Mouse (Mus musculus): ENCODE measurements around the gene Ttll9.

DNA sequence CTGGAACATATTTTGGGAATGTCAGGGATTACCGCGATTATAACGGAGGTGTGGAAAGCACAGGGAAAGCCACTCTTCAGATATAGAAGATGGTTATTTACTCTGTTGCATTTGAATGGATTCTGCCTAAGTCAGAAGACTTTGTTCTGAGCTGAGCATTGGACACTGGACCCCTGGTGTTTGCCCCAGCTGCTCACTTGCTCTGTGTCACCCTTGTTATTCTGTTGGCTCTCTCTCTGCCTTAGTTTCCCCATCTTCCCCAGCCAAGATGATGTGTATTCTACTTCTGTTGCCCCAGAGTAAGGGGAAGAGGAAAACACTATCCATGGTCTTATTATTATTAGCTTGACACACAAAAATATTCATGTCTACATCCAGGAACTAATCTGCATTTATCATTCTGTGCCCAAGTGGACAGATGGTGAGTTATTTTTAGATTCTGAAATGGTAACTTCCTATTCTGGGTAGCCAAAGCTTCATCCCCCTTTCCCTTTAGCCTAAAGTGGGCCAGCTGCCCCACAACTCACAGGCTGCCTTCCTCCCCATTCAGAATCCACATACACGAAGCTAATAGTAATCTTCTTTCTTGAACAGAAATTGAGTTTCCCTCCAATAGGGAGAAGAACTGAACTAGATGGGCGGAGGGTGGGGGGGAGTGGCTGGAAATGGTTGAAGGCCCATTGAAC, 71.4 kb downstream of the Ttll9 start:
- TF ChIP-seq POLR2A (IDR thresholded peaks at IDR 0.05; ENCODE audit: borderline replicate concordance, extremely low read depth, low read depth, low read length) (no peak), CTCF (IDR thresholded peaks at IDR 0.05; ENCODE audit: insufficient read depth, low read length) (no peak)
